Mouse (Mus musculus) heart, embryonic 14.5 days (tissue): ENCODE measurements around the gene Lmna. TPM values are rescaled to one million over a fixed set of nuclear protein-coding genes. Genes with fewer than 3 reads are reported as not detected.

ENCODE experiments used
- ATAC-seq: fragments of 200-750 bp; cut with Nextera tagmentation; 2 replicates; pipeline ENCODE4 v1.8.0; 2017; ENCODE audit warnings: low read depth, moderate TSS enrichment; ENCODE audit not compliant: insufficient number of reproducible peaks, insufficient read depth, low FRiP score
- H3K27ac ChIP-seq, 2 experiments: fragments of 200-500 bp in 1 of 2; fragments of 300-500 bp in 1 of 2; sonication (generic) in 1 of 2; replicated peaks in 1 of 2; 2 replicates each; pipeline ENCODE4 v1.5.1; 2012 to 2014; ENCODE audit warnings: low read depth in 2 of 2, low read length in 2 of 2, control low read depth in 1 of 2, mild to moderate bottlenecking in 1 of 2, mixed read lengths in 1 of 2; ENCODE audit not compliant: control insufficient read depth in 1 of 2, insufficient read depth in 1 of 2
- H3K27me3 ChIP-seq: fragments of 300-500 bp; sonication (generic); 2 replicates; pipeline ENCODE4 v1.6.1; 2014; ENCODE audit warnings: mild to moderate bottlenecking, low read length, control low read depth; ENCODE audit not compliant: control insufficient read depth, insufficient read depth
- H3K36me3 ChIP-seq: fragments of 300-500 bp; sonication (generic); 2 replicates; pipeline ENCODE4 v1.6.1; 2014; ENCODE audit warnings: mild to moderate bottlenecking, control low read depth, low read length, mixed read lengths; ENCODE audit not compliant: control insufficient read depth, insufficient read depth
- H3K4me1 ChIP-seq, 2 experiments: fragments of 200-500 bp in 1 of 2; fragments of 300-500 bp in 1 of 2; sonication (generic) in 1 of 2; 2 replicates each; pipeline ENCODE4 v1.6.1; 2012 to 2014; ENCODE audit warnings: low read length in 2 of 2, control low read depth in 1 of 2, mixed read lengths in 1 of 2; ENCODE audit not compliant: control insufficient read depth in 2 of 2, insufficient read depth in 2 of 2
- H3K4me2 ChIP-seq: fragments of 300-500 bp; sonication (generic); 2 replicates; pipeline ENCODE4 v1.6.1; 2014; ENCODE audit warnings: mild to moderate bottlenecking, low read length
- H3K4me3 ChIP-seq, 2 experiments: fragments of 200-500 bp in 1 of 2; fragments of 300-500 bp in 1 of 2; sonication (generic) in 1 of 2; 2 replicates each; pipeline ENCODE4 v1.5.1; 2012 to 2014; ENCODE audit warnings: low read length in 2 of 2, mild to moderate bottlenecking in 2 of 2, control low read depth in 1 of 2, low read depth in 1 of 2, moderate library complexity in 1 of 2; ENCODE audit not compliant: control insufficient read depth in 1 of 2, insufficient read depth in 1 of 2
- H3K9ac ChIP-seq: fragments of 300-500 bp; sonication (generic); 2 replicates; pipeline ENCODE4 v1.6.1; 2014; ENCODE audit warnings: mild to moderate bottlenecking, low read length
- H3K9me3 ChIP-seq: fragments of 300-500 bp; sonication (generic); 2 replicates; pipeline ENCODE4 v1.6.1; 2016; ENCODE audit warnings: low read length, control low read depth; ENCODE audit not compliant: control insufficient read depth
- WGBS: fragments of 180-500 bp; shearing (Covaris S2); extraction: QIAGEN DNeasy Blood & Tissue Kit; methylation state at CpG from one replicate; pipeline ENCODE4 v1.1.7; 2014; 5-methylcytosine and 5-hydroxymethylcytosine counted together
- polyA plus RNA-seq: library from polyadenylated mRNA; unstranded; fragments of >200 nt; fragmentation: Nextera tagmentation; extraction: Ambion mirVana; gene quantifications from 2 replicates; pipeline ENCODE4 v1.2.1, GENCODE M21; 2014

Gene Lmna
- polyA plus RNA-seq, 1 experiment from 2014 or later, result 84.1 TPM

DNA sequence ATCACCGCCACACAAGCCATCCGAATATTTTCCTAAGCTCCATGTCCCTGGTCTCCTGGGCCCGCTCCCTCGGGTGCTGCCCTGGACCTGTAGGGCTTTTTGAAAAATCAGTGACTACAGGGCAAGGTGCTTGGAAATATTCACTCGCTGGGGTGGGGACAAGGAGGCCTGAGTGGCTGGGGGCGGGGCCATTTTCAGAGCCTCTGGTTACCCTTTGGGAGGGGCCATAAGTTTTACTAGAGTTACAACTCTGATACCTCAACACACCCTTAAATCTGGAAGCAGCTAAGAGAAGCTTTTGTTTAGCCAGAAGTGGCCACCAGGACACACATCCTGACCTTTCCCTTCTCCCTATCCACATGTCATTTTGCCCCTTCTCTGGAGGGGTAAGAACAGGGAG is 27.4 kb upstream of the Lmna start:
- ATAC-seq, result no peak
- Histone ChIP-seq H3K27ac (no peak overlapping the region), H3K4me3 (no peak overlapping the region; a peak in 1 of 4 replicates), H3K4me2 (peak overlapping the region; percentile 68), H3K4me1 (peaks cover 27 to 58% of the 10 kb centered on the region in 2 experiments), H3K9ac (peak overlapping the region; percentile 9; the same call in 1 of the 2 replicates), H3K36me3 (peaks cover 48% of the 10 kb centered on the region), H3K27me3 (no peaks in the 10 kb centered on the region), H3K9me3 (no peaks in the 10 kb centered on the region)
- WGBS, result 72% methylated on average over 6 of the region's 6 CpGs

DNA sequence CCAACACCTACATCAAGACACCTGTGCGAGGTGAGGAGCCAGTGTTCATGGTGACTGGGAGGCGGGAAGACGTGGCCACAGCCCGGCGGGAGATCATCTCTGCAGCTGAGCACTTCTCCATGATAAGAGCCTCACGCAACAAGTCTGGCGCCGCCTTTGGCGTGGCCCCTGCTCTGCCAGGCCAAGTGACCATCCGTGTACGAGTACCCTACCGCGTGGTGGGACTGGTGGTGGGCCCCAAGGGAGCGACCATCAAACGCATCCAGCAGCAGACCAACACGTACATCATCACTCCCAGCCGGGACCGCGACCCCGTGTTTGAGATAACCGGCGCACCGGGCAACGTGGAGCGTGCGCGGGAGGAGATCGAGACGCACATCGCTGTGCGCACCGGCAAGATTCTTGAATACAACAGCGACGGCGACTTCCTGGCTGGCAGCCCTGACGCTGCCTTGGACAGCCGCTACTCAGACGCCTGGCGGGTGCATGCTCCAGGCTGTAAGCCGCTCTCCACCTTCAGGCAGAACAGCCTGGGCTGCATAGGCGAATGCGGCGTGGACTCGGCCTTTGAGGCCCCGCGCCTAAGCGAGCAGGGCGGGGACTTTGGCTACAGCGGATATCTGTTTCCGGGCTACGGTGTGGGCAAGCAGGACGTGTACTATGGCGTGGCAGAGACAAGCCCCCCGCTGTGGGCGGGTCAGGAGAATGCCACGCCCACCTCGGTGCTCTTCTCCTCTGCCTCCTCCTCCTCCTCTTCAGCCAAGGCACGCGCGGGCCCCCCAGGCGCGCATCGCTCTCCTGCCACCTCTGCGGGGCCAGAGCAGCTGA is 26.6 kb upstream of the Lmna start:
- H3K4me2 ChIP-seq, result peak overlapping the region; percentile 68
- peaks cover 48% of the 10 kb centered on the region for H3K36me3 ChIP-seq
- WGBS, result 6% methylated on average over 64 of the region's 64 CpGs

DNA sequence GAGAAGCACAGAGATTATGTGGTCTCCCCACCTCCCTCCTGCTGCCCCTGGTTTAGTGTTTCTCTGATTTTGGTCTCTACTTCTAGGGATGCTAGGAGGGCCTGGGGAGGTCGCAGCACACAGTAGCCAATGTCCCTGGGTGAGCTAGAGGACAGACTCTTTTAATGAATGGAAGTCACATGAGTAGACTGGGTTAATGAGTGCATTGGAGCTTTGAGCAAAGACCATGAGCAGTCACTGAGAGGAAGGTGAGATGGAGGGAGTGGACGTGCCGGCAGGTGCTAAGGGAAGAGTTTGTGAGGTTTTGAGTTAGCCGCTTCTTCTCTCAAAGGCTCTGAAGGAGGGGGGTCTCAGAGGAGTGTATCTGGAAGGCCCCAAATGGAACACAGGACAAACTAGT is 25.8 kb upstream of the Lmna start:
- no peak for ATAC-seq
- Histone ChIP-seq H3K36me3 (peaks cover 47% of the 10 kb centered on the region), H3K4me3 (no peak overlapping the region; a peak in 1 of 4 replicates), H3K4me1 (peaks cover 29 to 60% of the 10 kb centered on the region in 2 experiments), H3K4me2 (peak overlapping the region; percentile 68), H3K27me3 (no peaks in the 10 kb centered on the region), H3K9me3 (no peaks in the 10 kb centered on the region), H3K27ac (no peak overlapping the region), H3K9ac (peak overlapping the region; percentile 95; the same call in 1 of the 2 replicates)
- 73% methylated on average over 4 of the region's 4 CpGs for WGBS

More for the DNA sequence above, 26.6 kb upstream of the Lmna start:
- Histone ChIP-seq H3K4me3 (peak overlapping the region; percentile 29), H3K27me3 (no peaks in the 10 kb centered on the region), H3K27ac (0 out of 4 replicates have a peak overlapping the region, but pooled peaks of 1 of the 2 experiments have one; percentile 24), H3K9ac (peak overlapping the region; percentile 57; the same call in 1 of the 2 replicates), H3K4me1 (peaks cover 27 to 58% of the 10 kb centered on the region in 2 experiments), H3K9me3 (no peaks in the 10 kb centered on the region)
- peak; percentile 10; the same call in 1 of the 2 replicates for ATAC-seq

- H3K36me3 ChIP-seq, result peaks cover 42% of the 10 kb centered on the region
- H3K9ac ChIP-seq, result peak overlapping the region; percentile 95; the same call in 1 of the 2 replicates
- no peak for ATAC-seq
- H3K4me1 ChIP-seq, result peaks cover 34 to 64% of the 10 kb centered on the region in 2 experiments
- no peaks in the 10 kb centered on the region for H3K27me3 ChIP-seq
- WGBS, result 42% methylated on average over 3 of the region's 3 CpGs
- no peaks in the 10 kb centered on the region for H3K9me3 ChIP-seq
- H3K4me3 ChIP-seq, result peak overlapping the region in 1 of 2 experiments; percentile 90; a peak in 1 of 4 replicates
- H3K4me2 ChIP-seq, result peak overlapping the region; percentile 68
- no peak overlapping the region for H3K27ac ChIP-seq
Measured at GRCm38 (mm10) chr3:88535005-88535404, 25.2 kb upstream of the Lmna start.

DNA sequence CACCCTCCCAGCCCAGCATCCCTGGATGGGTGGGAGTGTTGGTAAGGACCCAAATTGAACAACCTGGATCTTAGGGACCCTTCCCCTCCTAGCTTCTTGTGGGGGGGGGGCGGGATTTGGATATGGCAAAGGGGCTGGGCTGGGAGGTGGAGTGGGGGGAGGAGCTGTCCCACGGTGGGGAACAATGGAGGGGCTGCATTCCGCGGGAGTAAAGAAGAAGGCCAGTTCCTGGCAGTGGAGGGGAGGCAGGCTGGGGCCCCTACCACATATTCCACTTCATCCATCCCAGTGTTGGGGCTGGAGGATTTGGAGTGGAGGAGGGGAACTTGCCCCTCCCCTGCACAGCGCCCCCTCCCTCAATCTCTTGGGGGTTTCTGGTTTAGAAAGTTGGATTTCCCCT is 23.9 kb upstream of the Lmna start:
- WGBS, result 10% methylated on average over 4 of the region's 5 CpGs
- Histone ChIP-seq H3K27ac (peak overlapping the region in 1 of 2 experiments; percentile 87; a peak in 1 of 4 replicates), H3K36me3 (peaks cover 36% of the 10 kb centered on the region), H3K4me2 (peak overlapping the region; percentile 68), H3K4me3 (peak overlapping the region; percentile 90 to 93), H3K4me1 (peaks cover 45 to 68% of the 10 kb centered on the region in 2 experiments), H3K9me3 (no peaks in the 10 kb centered on the region), H3K27me3 (no peaks in the 10 kb centered on the region), H3K9ac (peak overlapping the region; percentile 95)
- ATAC-seq, result no peak

- Histone ChIP-seq H3K27me3 (no peaks in the 10 kb centered on the region), H3K9me3 (no peaks in the 10 kb centered on the region), H3K9ac (peak overlapping the region; percentile 95), H3K4me1 (peaks cover 47 to 64% of the 10 kb centered on the region in 2 experiments), H3K27ac (peak overlapping the region; percentile 87 to 88), H3K4me3 (peak overlapping the region; percentile 90 to 93), H3K36me3 (peaks cover 28% of the 10 kb centered on the region), H3K4me2 (peak overlapping the region; percentile 68)
- WGBS, result under 1% methylated on average over 38 of the region's 40 CpGs
- 0 out of 2 replicates have a peak, but pooled peaks have one; percentile 6 for ATAC-seq
Measured at GRCm38 (mm10) chr3:88532689-88533511, 23.1 kb upstream of the Lmna start.

GRCm38 (mm10) chr3:88532299-88532674 is 22.5 kb upstream of the Lmna start, which contains the start of gene Mex3a:
Mex3a (plus strand) TSS chr3:88532395.
- Histone ChIP-seq H3K4me1 (peaks cover 53 to 66% of the 10 kb centered on the region in 2 experiments), H3K4me3 (peak within 1 kb of the TSS; percentile 90 to 93), H3K9ac (peak within 1 kb of the TSS; percentile 95), H3K27ac (peak within 1 kb of the TSS; percentile 87 to 92), H3K27me3 (no peaks in the 10 kb centered on the region), H3K9me3 (no peaks in the 10 kb centered on the region), H3K4me2 (peak within 1 kb of the TSS; percentile 68), H3K36me3 (peaks cover 22% of the 10 kb centered on the region)
- WGBS, result 0% methylated on average over 19 of the region's 31 CpGs
- no peak for ATAC-seq
